Mouse (Mus musculus) liver, embryonic 11.5 days (tissue): ENCODE results near the gene Lims1. TPM values are rescaled to one million over a fixed set of nuclear protein-coding genes. Genes with fewer than 3 reads are reported as not detected.

Source experiments
- ATAC-seq: fragments of 200-750 bp; cut with Nextera tagmentation; replicated peaks from 2 replicates; pipeline ENCODE4 v1.8.0; 2017; ENCODE audit warnings: moderate number of reproducible peaks, mild to moderate bottlenecking, moderate TSS enrichment, moderate library complexity; ENCODE audit not compliant: low FRiP score
- DNase-seq: peaks from one replicate; pipeline ENCODE4 v3.0.0-alpha.2; 2017; ENCODE audit warnings: low spot score
- H3K27ac ChIP-seq: fragments of 300-500 bp; sonication (generic); 2 replicates; pipeline ENCODE4 v1.5.1; 2014; ENCODE audit warnings: mild to moderate bottlenecking, low read depth, low read length, control low read depth
- H3K27me3 ChIP-seq: fragments of 300-500 bp; sonication (generic); replicated peaks from 2 replicates; pipeline ENCODE4 v1.6.1; 2014; ENCODE audit warnings: low read length, mixed read lengths; ENCODE audit not compliant: control insufficient read depth, insufficient read depth
- H3K36me3 ChIP-seq: fragments of 300-500 bp; sonication (generic); 2 replicates; pipeline ENCODE4 v1.6.1; 2014; ENCODE audit warnings: mild to moderate bottlenecking, low read length, moderate library complexity, mixed read lengths; ENCODE audit not compliant: control insufficient read depth, insufficient read depth
- H3K4me1 ChIP-seq: fragments of 300-500 bp; sonication (generic); replicated peaks from 2 replicates; pipeline ENCODE4 v1.6.1; 2014; ENCODE audit warnings: low read length, mixed read lengths; ENCODE audit not compliant: control insufficient read depth, insufficient read depth
- H3K4me2 ChIP-seq: fragments of 300-500 bp; sonication (generic); 2 replicates; pipeline ENCODE4 v1.6.1; 2014; ENCODE audit warnings: mild to moderate bottlenecking, control low read depth, moderate library complexity
- H3K4me3 ChIP-seq: fragments of 300-500 bp; sonication (generic); 2 replicates; pipeline ENCODE4 v1.5.1; 2014; ENCODE audit warnings: low read depth, low read length, control low read depth
- H3K9ac ChIP-seq: fragments of 300-500 bp; sonication (generic); 2 replicates; pipeline ENCODE4 v1.6.1; 2014; ENCODE audit warnings: low read depth, low read length, control low read depth
- H3K9me3 ChIP-seq: fragments of 300-500 bp; sonication (generic); 2 replicates; pipeline ENCODE4 v1.6.1; 2016; ENCODE audit warnings: low read length, inconsistent platforms, mixed read lengths; ENCODE audit not compliant: control insufficient read depth
- WGBS: fragments of 180-500 bp; shearing (Covaris S2); extraction: QIAGEN DNeasy Blood & Tissue Kit; methylation state at CpG from one replicate; pipeline ENCODE4 v1.1.7; 2014; 5-methylcytosine and 5-hydroxymethylcytosine counted together
- polyA plus RNA-seq: library from polyadenylated mRNA; unstranded; fragments of >200 nt; fragmentation: Nextera tagmentation; extraction: Ambion mirVana; gene quantifications from 2 replicates; pipeline ENCODE4 v1.2.1, GENCODE M21; 2014

Gene Lims1
- polyA plus RNA-seq, 1 experiment from 2014 or later = 110 TPM

- peaks cover 23% of the 10 kb centered on the region for H3K4me1 ChIP-seq
- WGBS = 82% methylated on average over 3 of the region's 3 CpGs
- H3K9me3 ChIP-seq = no peaks in the 10 kb centered on the region
Observed at GRCm38 (mm10) chr10:58356460-58356859, 33.2 kb downstream of the Lims1 start.

GRCm38 (mm10) chr10:58359123-58359522 is 35.9 kb downstream of the Lims1 start:
- Histone ChIP-seq H3K9me3 (no peaks in the 10 kb centered on the region), H3K9ac (no peak overlapping the region), H3K27ac (no peak overlapping the region), H3K4me1 (peaks cover 21% of the 10 kb centered on the region), H3K36me3 (no peaks in the 10 kb centered on the region), H3K4me3 (no peak overlapping the region), H3K4me2 (no peak overlapping the region), H3K27me3 (no peaks in the 10 kb centered on the region)
- no peak for ATAC-seq
- WGBS = 71% methylated on average over 2 of the region's 2 CpGs
- no peak for DNase-seq

More at GRCm38 (mm10) chr10:58356460-58356859, 33.2 kb downstream of the Lims1 start:
- ATAC-seq = no peak
- Histone ChIP-seq H3K27ac (no peak overlapping the region), H3K4me3 (no peak overlapping the region), H3K36me3 (no peaks in the 10 kb centered on the region), H3K27me3 (no peaks in the 10 kb centered on the region), H3K9ac (no peak overlapping the region), H3K4me2 (no peak overlapping the region)
- no peak for DNase-seq

- 83% methylated on average over 7 of the region's 7 CpGs for WGBS
- ATAC-seq = no peak
- H3K4me1 ChIP-seq = peaks cover 20% of the 10 kb centered on the region
Observed at GRCm38 (mm10) chr10:58359952-58360351, 36.7 kb downstream of the Lims1 start.

GRCm38 (mm10) chr10:58362745-58363144 is 39.5 kb downstream of the Lims1 start:
- no peak overlapping the region for H3K9ac ChIP-seq
- ATAC-seq = peak; percentile 56; the same call in 1 of the 2 replicates
- no peak overlapping the region for H3K4me3 ChIP-seq

More at GRCm38 (mm10) chr10:58359952-58360351, 36.7 kb downstream of the Lims1 start:
- no peaks in the 10 kb centered on the region for H3K36me3 ChIP-seq
- H3K9ac ChIP-seq = no peak overlapping the region
- H3K27ac ChIP-seq = no peak overlapping the region
- DNase-seq = no peak
- no peak overlapping the region for H3K4me2 ChIP-seq
- H3K4me3 ChIP-seq = no peak overlapping the region
- no peaks in the 10 kb centered on the region for H3K27me3 ChIP-seq
- H3K9me3 ChIP-seq = no peaks in the 10 kb centered on the region

GRCm38 (mm10) chr10:58364770-58365515 is 41.7 kb downstream of the Lims1 start:
- ATAC-seq = no peak
- H3K9ac ChIP-seq = peak overlapping the region; percentile 14; the same call in 1 of the 2 replicates
- no peaks in the 10 kb centered on the region for H3K27me3 ChIP-seq
- peaks cover 50% of the 10 kb centered on the region for H3K4me1 ChIP-seq
- peak overlapping the region; percentile 28; the same call in 1 of the 2 replicates for H3K4me2 ChIP-seq
- 80% methylated on average over 5 of the region's 5 CpGs for WGBS
- H3K27ac ChIP-seq = peak overlapping the region; percentile 41; the same call in 1 of the 2 replicates
- H3K4me3 ChIP-seq = no peak overlapping the region
- no peak for DNase-seq
- no peaks in the 10 kb centered on the region; the same call in 1 of the 2 replicates for H3K36me3 ChIP-seq
- H3K9me3 ChIP-seq = no peaks in the 10 kb centered on the region

More at GRCm38 (mm10) chr10:58362745-58363144, 39.5 kb downstream of the Lims1 start:
- no peaks in the 10 kb centered on the region for H3K27me3 ChIP-seq
- 70% methylated on average over 1 of the region's 1 CpGs for whole genome bisulfite sequencing
- H3K9me3 ChIP-seq = no peaks in the 10 kb centered on the region
- peaks cover 31% of the 10 kb centered on the region for H3K4me1 ChIP-seq
- DNase-seq = no peak
- H3K27ac ChIP-seq = no peak overlapping the region
- H3K4me2 ChIP-seq = no peak overlapping the region
- H3K36me3 ChIP-seq = no peaks in the 10 kb centered on the region; the same call in 1 of the 2 replicates

DNA sequence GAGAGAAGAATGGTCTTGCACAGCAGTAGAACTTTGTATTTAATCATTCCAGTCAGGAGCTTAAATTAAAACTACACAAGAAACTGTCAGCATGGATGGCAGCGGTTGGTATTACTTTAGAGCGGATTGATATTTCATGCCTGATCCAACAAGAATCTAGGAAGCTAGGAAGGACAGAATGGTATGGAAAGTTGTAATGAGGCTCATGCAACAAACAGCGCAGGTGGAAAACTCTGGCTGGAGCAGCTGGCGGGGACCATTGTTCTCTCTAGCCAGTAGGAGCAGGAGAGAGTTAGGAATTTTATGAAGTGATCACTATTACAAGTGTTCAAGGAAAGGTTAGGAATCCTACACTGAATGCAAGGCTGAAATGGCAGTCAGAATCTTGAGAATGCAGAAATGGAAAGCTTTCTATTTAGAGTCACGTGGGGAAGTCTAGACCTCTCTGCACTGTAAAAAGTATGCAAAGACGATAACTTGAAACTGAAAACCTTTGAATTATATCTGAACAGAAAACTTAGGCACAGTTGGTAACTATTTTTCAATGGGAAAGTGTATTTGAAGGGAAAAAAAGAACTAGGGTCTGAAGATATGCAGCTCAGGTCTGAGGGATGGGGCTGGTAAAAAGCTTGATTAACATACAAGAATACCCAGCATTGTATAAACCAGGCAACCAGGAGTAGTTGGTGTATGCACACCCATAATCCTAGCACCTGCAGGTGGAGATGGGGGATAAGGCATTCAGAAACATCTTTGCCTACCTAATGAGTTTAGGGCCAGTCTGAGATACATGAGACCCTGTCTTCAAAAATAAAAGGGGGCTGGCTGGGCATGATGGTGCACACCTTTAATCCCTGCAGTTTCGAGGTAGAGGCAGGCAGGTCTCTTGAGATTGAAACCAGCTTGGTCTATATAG is 45.8 kb downstream of the Lims1 start:
- H3K27ac ChIP-seq = peak overlapping the region; percentile 87
- no peaks in the 10 kb centered on the region for H3K9me3 ChIP-seq
- H3K4me3 ChIP-seq = 0 out of 2 replicates have a peak overlapping the region, but pooled peaks have one; percentile 3
- ATAC-seq (0 out of 2 replicates have a peak, but pooled peaks have one; percentile 23), DNase-seq (no peak)
- peak overlapping the region; percentile 40; the same call in 1 of the 2 replicates for H3K9ac ChIP-seq
- 78% methylated on average over 7 of the region's 7 CpGs for WGBS
- peak overlapping the region; percentile 55 for H3K4me2 ChIP-seq
- H3K27me3 ChIP-seq = no peaks in the 10 kb centered on the region
- no peaks in the 10 kb centered on the region; the same call in 1 of the 2 replicates for H3K36me3 ChIP-seq
- peaks cover 60% of the 10 kb centered on the region for H3K4me1 ChIP-seq

DNA sequence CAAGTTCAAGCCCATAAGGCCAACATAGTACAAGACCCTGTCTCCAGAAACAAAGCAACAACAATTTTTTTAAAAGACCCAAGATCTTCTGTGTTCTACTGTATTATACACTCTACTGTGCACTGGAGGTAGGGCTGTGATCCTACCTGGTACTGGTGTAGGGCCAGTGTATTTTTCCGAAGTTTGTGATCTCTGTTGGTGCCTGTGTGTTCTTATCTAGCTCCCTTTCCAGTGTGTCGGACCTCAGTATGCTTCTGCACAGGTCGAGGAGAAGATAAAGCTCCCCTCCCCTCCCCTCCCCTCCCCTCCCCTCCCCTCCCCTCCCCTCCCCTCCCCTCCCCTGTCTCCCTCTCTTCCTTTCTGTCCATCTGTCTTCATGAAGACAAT is 46.4 kb downstream of the Lims1 start:
- H3K4me1 ChIP-seq = peaks cover 56% of the 10 kb centered on the region
- H3K4me3 ChIP-seq = 0 out of 2 replicates have a peak overlapping the region, but pooled peaks have one; percentile 3
- ATAC-seq (peak; percentile 86), DNase-seq (no peak)
- H3K4me2 ChIP-seq = peak overlapping the region; percentile 55
- 4% methylated on average over 3 of the region's 3 CpGs for WGBS
- H3K9me3 ChIP-seq = no peaks in the 10 kb centered on the region
- peak overlapping the region; percentile 90 for H3K27ac ChIP-seq
- peak overlapping the region; percentile 40; the same call in 1 of the 2 replicates for H3K9ac ChIP-seq
- H3K27me3 ChIP-seq = no peaks in the 10 kb centered on the region
- no peaks in the 10 kb centered on the region; the same call in 1 of the 2 replicates for H3K36me3 ChIP-seq

- no peak for DNase-seq
- no peak for ATAC-seq
- Histone ChIP-seq H3K27me3 (no peaks in the 10 kb centered on the region), H3K4me3 (no peak overlapping the region), H3K27ac (peak overlapping the region; percentile 90), H3K9me3 (no peaks in the 10 kb centered on the region), H3K9ac (peak overlapping the region; percentile 17; the same call in 1 of the 2 replicates), H3K4me2 (peak overlapping the region; percentile 63), H3K36me3 (no peaks in the 10 kb centered on the region; the same call in 1 of the 2 replicates), H3K4me1 (peaks cover 52% of the 10 kb centered on the region)
Observed at GRCm38 (mm10) chr10:58370143-58370542, 46.9 kb downstream of the Lims1 start.
